Mouse (Mus musculus) erythroblast, embryonic 14.5 days (primary cell): ENCODE results near the gene Slc38a10. TPM values are rescaled to one million over a fixed set of nuclear protein-coding genes. Genes with fewer than 3 reads are reported as not detected.

Experiments used
- H3K27me3 ChIP-seq: 2 replicates; pipeline ENCODE4 v1.6.1; 2012; ENCODE audit warnings: inconsistent platforms; ENCODE audit not compliant: control insufficient read depth
- H3K36me3 ChIP-seq: 2 replicates; pipeline ENCODE4 v1.6.1; 2012; ENCODE audit warnings: mild to moderate bottlenecking, inconsistent platforms; ENCODE audit not compliant: control insufficient read depth
- H3K4me1 ChIP-seq: 2 replicates; pipeline ENCODE4 v1.6.1; 2012; ENCODE audit warnings: inconsistent platforms; ENCODE audit not compliant: control insufficient read depth
- H3K4me3 ChIP-seq: replicated peaks from 2 replicates; pipeline ENCODE3; 2012; ENCODE audit warnings: moderate library complexity, mild to moderate bottlenecking, inconsistent platforms
- H3K9me3 ChIP-seq: 2 replicates; pipeline ENCODE4 v1.6.1; 2012; ENCODE audit warnings: low read length, inconsistent platforms, mixed read lengths; ENCODE audit not compliant: control insufficient read depth
- GATA1 ChIP-seq: IDR thresholded peaks from 2 replicates; pipeline ENCODE4 v1.6.1; 2012; ENCODE audit warnings: low read length, inconsistent platforms, mixed read lengths
- TAL1 ChIP-seq: IDR thresholded peaks from 3 replicates; pipeline ENCODE4 v1.6.1; 2012; ENCODE audit warnings: low read length, inconsistent platforms, mixed read lengths
- polyA plus RNA-seq: library from polyadenylated mRNA; stranded (reverse); fragments of >175 nt; gene quantifications from 2 replicates; pipeline ENCODE4 v1.2.3, GENCODE M21; 2012

Gene Slc38a10
- polyA plus RNA-seq, 1 experiment = 6.2 TPM

GRCm38 (mm10) chr11:120167059-120167458 is 15.9 kb upstream of the Slc38a10 start:
- Histone ChIP-seq H3K27me3 (no peaks in the 10 kb centered on the region; the same call in 1 of the 2 replicates), H3K9me3 (0 out of 2 replicates have a peak, but pooled peaks cover 2% of the 10 kb centered on the region), H3K4me1 (peaks cover 5% of the 10 kb centered on the region), H3K4me3 (no peak overlapping the region), H3K36me3 (no peaks in the 10 kb centered on the region)
- TF ChIP-seq GATA1 (no peak), TAL1 (no peak)

- peaks cover 5% of the 10 kb centered on the region for H3K4me1 ChIP-seq
- TF ChIP-seq GATA1 (no peak), TAL1 (no peak)
These were observed 13.5 kb upstream of the Slc38a10 start for GRCm38 (mm10) chr11:120164471-120165261.

DNA sequence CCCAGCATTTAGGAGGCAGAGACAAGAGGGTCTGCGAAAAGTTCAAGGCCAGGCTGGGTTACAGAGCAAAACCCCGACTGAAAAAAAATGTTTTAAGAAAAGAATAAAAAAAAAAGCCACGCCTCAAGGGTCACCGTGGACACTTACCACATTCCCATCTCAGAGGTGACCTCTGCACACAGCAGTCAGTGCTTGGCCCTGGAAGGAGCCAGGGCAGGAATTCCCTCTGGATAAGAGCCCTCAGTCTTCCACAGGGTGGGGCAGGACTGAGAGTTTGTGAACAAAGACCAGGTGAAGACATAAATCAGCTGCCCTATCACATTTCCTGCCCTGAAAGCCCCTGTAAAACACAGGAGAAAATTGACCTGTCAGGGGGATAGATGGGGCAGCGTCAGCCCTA is 12.9 kb upstream of the Slc38a10 start:
- H3K9me3 ChIP-seq = 0 out of 2 replicates have a peak, but pooled peaks cover 2% of the 10 kb centered on the region
- H3K36me3 ChIP-seq = no peaks in the 10 kb centered on the region
- no peak overlapping the region for H3K4me3 ChIP-seq
- TF ChIP-seq TAL1 = no peak
- no peak for TF ChIP-seq GATA1
- H3K4me1 ChIP-seq = peaks cover 6% of the 10 kb centered on the region
- H3K27me3 ChIP-seq = no peaks in the 10 kb centered on the region; the same call in 1 of the 2 replicates

More at GRCm38 (mm10) chr11:120164471-120165261, 13.5 kb upstream of the Slc38a10 start:
- H3K9me3 ChIP-seq = 0 out of 2 replicates have a peak, but pooled peaks cover 2% of the 10 kb centered on the region
- no peak overlapping the region for H3K4me3 ChIP-seq
- H3K36me3 ChIP-seq = no peaks in the 10 kb centered on the region
- no peaks in the 10 kb centered on the region; the same call in 1 of the 2 replicates for H3K27me3 ChIP-seq

GRCm38 (mm10) chr11:120163207-120163606 is 12.1 kb upstream of the Slc38a10 start:
- no peaks in the 10 kb centered on the region for H3K36me3 ChIP-seq
- H3K27me3 ChIP-seq = no peaks in the 10 kb centered on the region; the same call in 1 of the 2 replicates
- no peak for TF ChIP-seq TAL1
- no peak for TF ChIP-seq GATA1
- H3K4me1 ChIP-seq = peaks cover 13% of the 10 kb centered on the region
- no peak overlapping the region for H3K4me3 ChIP-seq
- H3K9me3 ChIP-seq = 0 out of 2 replicates have a peak, but pooled peaks cover 2% of the 10 kb centered on the region

DNA sequence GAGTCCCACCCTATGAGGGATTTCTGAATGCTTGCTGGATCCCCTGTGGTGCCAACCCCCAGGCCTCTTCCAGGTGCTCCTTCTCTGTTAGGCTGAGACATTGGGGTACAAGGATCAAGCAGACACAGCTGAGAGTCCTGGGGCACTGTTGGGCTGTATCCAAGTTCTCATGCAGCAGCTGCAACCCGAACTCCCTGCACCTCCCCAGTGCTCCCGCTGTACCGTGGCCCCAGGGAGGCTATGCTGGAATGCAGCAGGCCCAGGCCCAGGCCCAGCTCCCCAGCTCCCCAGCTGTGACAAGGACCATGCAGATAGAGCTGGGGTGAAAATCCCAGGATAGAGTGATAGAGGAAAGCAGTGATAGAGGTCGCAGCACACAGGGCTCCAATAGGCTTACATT is 10.1 kb upstream of the Slc38a10 start:
- 0 out of 2 replicates have a peak, but pooled peaks cover 2% of the 10 kb centered on the region for H3K9me3 ChIP-seq
- no peak for TF ChIP-seq GATA1
- TF ChIP-seq TAL1 = no peak
- H3K4me1 ChIP-seq = peaks cover 13% of the 10 kb centered on the region
- H3K27me3 ChIP-seq = no peaks in the 10 kb centered on the region; the same call in 1 of the 2 replicates
- H3K36me3 ChIP-seq = no peaks in the 10 kb centered on the region
- H3K4me3 ChIP-seq = no peak overlapping the region

DNA sequence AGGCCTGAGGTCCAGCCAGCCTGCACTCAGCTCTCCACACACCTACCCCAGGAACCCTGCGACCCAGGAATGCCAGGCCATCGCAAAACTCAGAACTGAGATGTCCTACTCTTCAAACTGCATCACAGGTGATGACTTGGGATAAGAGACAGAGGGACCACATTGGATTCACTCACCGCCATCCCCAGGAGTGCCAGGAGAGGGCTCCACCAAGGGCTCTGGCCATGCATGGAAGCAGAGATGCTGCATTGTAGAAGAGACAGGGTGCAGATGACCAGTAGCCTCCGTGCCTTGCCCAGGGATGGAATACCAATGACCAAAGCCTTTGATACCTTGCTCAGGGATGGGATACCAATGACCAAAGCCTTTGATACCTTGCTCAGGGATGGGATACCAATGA is 9.3 kb upstream of the Slc38a10 start:
- Histone ChIP-seq H3K4me1 (peaks cover 13% of the 10 kb centered on the region), H3K27me3 (no peaks in the 10 kb centered on the region), H3K4me3 (no peak overlapping the region), H3K9me3 (peaks cover 3% of the 10 kb centered on the region; the same call in 1 of the 2 replicates), H3K36me3 (no peaks in the 10 kb centered on the region)
- no peak for TF ChIP-seq TAL1

DNA sequence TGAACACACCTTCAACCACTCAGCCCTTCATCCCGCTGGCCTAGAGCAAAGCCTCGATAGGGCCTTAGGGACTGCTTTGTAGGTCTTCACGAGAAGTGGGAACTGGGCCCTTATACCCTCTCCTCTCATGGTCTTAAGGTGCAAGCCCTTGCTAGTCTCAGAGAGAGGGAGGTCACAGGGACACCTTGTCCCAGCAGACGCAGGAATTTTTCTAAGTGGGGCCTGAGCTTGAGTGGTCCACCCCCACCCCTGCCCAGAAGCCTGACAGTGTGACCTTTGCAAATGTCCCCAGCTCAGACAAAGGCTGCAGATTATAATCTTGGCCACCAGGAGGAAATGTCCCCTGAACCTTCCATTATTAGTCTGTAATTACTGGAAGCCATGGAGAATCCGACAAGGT is 8.5 kb upstream of the Slc38a10 start:
- no peaks in the 10 kb centered on the region for H3K36me3 ChIP-seq
- H3K4me3 ChIP-seq = no peak overlapping the region
- H3K27me3 ChIP-seq = no peaks in the 10 kb centered on the region
- TF ChIP-seq TAL1 = no peak
- TF ChIP-seq GATA1 = no peak
- peaks cover 13% of the 10 kb centered on the region for H3K4me1 ChIP-seq
- H3K9me3 ChIP-seq = peaks cover 4% of the 10 kb centered on the region; the same call in 1 of the 2 replicates

DNA sequence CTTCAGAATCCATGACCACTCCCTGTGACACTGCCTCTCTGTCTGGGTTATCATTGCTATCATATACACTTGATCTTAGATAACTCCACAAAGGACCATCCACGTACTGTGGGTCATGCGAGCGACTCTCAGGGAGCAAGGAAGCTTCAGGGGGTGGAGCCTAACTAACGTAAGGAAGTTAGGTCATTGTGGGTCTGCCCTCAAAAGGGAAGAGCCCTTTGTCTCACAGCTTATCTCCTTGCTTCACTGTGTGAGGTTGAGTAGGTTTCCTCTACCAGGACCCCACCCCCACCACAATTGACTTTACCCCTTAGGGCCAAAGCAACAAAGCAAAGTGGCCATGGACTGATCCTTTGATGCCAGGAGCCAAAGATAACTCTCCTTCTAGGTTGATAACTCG is 7.7 kb upstream of the Slc38a10 start:
- H3K36me3 ChIP-seq = no peaks in the 10 kb centered on the region
- H3K9me3 ChIP-seq = peaks cover 4% of the 10 kb centered on the region; the same call in 1 of the 2 replicates
- no peak overlapping the region for H3K4me3 ChIP-seq
- H3K27me3 ChIP-seq = no peaks in the 10 kb centered on the region
- no peak for TF ChIP-seq GATA1
- peaks cover 13% of the 10 kb centered on the region for H3K4me1 ChIP-seq

- no peaks in the 10 kb centered on the region for H3K27me3 ChIP-seq
- H3K4me1 ChIP-seq = peaks cover 47% of the 10 kb centered on the region
- TF ChIP-seq GATA1 (no peak), TAL1 (no peak)
- H3K36me3 ChIP-seq = peaks cover 29% of the 10 kb centered on the region
- peaks cover 2% of the 10 kb centered on the region; the same call in 1 of the 2 replicates for H3K9me3 ChIP-seq
- peak overlapping the region; percentile 100 for H3K4me3 ChIP-seq
These were observed 570 bp downstream of the Slc38a10 start for GRCm38 (mm10) chr11:120150440-120151112.
